Mouse (Mus musculus) neutrophil, adult 5-6 weeks (primary cell): ENCODE results near the gene Kcnc1. TPM values are rescaled to one million over a fixed set of nuclear protein-coding genes. Genes with fewer than 3 reads are reported as not detected.

Experiments used
- ATAC-seq: fragments of 151-379, 151-347 bp; 2 replicates; pipeline ENCODE4 v1.8.0; 2017; ENCODE audit warnings: mild to moderate bottlenecking, moderate TSS enrichment; ENCODE audit not compliant: insufficient number of reproducible peaks, poor library complexity, low FRiP score, severe bottlenecking; ENCODE audit errors: extremely low read depth
- total RNA-seq: library from RNA; stranded (forward); fragments of 200-1000 nt; gene quantifications from 2 replicates; pipeline ENCODE4 v1.2.3, GENCODE M21; 2017

Gene Kcnc1
- total RNA-seq, result 0.49 and 0.81 TPM in 2 replicates

DNA sequence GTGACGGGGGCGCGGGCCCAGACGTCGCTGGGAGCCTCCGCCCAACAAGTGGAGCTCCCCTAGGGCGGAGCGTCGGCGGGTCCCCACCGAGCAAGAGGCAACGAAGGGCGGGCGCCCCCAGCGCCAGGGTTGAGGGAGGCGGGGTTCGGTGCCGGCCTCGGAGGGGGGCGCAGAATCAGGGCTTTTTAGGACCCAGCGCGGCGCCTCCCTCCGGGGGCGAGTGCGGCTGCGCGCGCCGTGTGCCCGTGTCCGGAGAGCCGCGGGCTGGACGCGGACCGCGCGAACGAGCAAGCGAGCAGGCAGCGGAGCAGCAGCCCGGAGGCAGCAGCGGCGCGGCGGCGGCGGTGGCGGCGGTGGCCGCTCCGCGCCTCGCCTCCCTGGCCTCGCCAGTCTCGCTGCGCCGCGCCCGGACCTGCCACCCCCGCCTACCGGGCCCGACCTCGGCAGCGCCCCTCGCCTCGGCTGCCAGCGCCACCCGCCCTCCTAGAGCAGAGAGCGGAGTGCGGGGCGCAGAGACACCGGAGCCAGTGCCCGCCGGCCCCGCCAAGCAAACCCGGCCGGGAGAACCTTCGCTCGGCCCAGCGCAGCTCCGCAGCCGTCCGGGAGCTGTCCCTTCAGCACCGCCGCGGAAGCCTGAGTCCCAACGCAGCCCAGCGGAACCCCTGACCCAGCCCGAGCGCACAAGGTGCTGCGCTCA is at the start of gene Kcnc1:
TSS of gene Kcnc1 (plus strand) at position 267 of the 697 bp plus-strand sequence.
- no peak for ATAC-seq

DNA sequence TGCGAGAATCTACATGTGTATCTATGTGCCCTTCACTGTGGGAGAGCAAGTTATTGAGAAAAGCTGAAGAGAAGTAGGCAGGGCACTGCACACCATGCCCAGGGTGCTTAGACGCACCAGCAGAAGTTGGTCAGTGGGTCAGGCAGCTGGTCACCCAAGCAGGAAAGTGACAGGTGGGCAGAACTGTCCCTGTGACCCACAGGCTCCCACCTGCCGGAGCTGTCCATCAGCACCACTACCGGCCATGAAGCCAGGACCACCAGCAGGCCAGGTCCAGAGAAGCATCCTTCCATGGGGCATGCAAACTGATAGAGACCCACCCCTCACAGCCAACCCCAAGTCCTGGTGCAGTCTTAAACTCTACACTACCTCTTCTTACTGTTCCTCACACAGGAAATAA is 48.6 kb upstream of the Kcnc1 start:
- no peak for ATAC-seq

DNA sequence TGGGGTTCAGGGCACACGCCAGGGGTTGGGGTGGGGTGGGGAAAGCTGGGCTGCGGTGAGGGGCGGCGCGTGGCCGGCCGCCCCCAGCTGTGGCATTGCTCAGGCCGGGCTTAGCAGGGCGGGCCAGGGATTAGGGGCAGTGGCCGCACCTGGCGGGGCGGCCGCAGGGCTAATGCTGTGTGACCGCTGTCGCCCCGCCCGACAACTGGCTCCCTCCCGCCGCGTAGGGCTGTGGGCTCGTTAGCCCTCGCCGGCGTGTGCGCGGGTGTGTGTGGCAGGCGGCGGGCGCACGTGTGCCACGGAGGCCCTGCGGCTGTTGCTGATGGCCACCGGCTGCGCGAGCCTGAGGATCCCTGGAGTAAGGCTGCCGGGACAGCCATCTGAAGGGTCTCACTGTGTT is 47.5 kb upstream of the Kcnc1 start:
- ATAC-seq, result no peak

DNA sequence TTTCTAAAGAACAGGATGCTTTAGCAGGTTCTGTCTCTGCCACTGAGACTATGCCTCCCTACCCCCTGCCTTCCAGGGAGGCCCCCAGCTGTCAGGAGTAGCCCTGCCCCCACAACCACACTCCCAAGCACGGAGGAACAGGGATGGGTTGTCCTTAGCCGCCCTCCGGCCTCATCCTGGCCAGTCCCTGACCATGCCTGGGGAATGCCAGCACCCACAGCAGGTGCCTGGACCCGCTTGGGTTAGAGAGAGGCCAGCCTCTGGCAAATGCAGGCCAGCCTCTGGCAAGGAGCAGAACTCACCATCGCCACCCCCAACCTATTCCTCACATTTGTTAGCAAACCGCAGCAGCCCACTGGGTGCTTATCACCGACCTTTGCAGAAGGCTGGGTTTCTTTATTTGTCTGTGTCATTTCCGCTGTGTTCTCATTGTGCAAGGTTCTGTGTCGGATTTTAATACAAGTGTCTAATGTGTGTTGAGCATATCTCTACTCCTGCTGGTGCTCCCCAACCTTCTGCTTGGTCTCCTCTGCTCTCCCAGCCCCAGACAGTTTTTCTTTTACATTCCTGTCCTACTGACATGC is 46.1 kb upstream of the Kcnc1 start:
- ATAC-seq, result no peak

DNA sequence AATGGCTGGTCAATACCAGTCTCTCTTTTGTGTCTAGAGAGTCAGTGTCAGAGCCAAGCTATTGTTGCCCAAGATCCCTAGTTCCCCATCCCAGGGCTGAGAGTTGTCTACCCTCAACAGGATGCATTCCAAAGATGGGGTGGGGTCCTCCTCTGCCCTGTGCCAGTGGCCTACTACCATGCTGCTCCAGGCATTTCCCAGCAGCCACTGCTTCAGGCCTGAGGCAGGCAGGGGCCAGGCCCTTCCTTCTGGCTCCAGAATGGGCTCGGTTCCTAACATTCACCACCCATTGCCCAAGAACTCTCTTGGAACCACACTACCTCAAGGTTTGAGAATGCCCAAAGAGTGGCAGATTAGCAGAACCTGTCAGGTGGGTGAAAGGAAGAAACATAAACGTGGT is 43.5 kb upstream of the Kcnc1 start:
- ATAC-seq, result no peak

DNA sequence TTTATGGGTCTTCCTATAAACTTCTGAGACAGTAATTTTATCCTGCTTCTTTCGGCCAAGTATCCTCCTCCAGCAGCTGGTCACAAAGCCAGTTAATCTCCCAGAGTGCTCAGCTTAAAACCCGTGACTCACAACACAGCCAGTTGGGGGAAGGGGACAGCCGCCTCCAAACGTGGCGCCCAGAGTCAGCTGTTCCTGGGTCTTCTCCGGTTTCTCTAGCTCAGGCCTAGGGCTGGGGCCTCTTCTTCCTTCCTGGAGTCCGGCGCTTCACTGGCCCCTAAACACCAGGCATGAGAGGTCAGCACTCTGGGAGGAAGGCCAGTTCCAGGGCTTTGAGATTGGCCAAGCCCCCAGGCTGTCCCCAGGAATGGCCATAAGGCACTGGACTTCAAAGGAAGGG is 43.1 kb upstream of the Kcnc1 start:
- no peak for ATAC-seq

DNA sequence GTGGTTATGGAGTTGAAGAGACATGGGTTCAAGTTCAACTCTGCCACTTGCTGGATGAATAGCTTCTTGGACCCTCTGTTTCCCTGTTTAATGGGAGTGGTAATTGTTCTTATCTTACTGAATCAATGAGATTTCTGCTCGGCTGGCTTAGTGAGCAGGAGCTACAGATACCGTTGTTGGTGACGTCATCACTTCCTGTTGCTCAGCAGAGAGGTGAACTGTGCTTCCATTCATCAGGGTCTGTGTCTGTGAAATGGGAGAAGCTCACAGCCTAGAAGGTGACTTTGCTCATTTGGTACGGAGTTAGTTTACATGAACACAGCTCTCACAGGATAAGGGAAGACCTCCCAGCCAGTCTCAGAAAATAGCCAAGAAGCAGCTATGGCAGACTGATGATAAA is 42.4 kb upstream of the Kcnc1 start:
- no peak for ATAC-seq

DNA sequence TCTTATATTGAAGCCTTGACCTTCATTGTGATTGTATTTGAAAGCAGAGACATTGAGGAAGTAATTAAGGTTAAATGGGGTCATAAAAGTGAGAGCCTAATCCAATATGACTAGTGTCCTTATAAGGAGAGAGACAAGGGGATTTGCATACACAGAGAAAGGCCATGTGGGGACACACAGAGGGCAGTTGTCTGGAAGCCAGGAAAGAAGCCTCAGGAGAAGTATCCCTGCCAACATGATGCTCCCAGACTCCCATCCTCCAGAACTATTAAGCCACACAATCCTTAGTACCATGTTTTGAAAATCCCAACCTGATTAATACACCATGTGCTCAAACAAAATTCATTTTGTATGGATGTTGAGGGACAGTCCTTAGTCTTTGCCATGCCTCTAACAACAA is 34.5 kb upstream of the Kcnc1 start:
- no peak for ATAC-seq

DNA sequence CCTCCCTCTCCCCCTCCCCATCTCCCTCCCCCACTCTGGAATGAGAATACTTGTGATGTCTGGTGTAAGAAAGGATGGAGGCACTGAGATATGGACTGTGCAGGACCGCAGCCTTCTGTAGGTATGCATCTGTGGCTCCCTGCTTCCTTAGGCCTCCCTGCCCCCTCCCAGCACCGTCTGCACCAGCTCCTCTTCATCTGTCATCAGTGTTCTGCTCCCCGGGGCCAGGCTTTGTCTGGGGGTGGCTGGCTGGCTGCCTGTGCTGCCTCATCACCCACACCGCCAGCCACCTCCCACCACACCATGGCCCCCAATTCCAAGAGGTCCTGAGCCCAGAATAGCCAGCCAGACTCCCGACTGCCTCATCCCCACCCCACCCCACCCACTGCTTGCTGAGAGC is 32.1 kb upstream of the Kcnc1 start:
- ATAC-seq, result no peak

DNA sequence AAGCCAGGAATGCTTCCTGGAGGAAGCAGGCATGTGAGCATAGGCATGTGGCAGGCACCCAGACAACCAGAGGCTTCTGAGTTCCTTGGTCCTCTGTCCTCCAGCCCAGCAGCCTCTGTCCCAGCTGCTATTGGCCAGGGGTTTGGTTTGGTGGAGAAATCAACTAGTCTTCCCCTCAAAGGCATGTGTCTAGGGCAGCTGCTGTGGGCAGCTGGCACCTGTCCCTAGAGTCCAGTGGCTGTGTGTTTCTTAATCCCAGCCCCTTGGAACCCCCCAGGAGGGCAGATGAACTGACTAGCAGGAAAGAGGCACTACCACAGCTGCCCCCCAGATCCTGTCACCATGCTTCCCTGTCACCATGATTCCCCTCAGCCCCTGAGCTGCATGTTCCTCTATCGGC is 30.5 kb upstream of the Kcnc1 start:
- ATAC-seq, result no peak

DNA sequence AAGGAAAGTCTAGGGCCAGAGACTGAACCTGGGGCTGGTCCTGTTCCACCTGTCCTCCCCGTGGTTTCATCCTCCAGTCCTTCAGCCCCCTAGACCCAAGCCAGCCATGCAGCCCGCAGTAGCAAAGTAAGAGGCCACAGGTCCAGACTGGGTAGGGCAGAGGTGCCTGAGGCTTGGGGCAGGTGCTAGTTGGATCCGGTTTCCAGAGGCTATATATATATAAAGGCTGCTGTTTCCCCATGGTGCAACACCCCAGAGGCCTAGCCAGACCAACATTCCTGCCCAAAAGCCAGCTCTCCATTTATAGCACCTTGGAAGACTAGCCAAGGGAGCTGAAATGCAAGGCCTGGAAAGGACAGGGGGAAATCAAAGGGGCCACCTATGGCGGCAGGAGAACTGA is 25.2 kb upstream of the Kcnc1 start:
- ATAC-seq, result no peak

DNA sequence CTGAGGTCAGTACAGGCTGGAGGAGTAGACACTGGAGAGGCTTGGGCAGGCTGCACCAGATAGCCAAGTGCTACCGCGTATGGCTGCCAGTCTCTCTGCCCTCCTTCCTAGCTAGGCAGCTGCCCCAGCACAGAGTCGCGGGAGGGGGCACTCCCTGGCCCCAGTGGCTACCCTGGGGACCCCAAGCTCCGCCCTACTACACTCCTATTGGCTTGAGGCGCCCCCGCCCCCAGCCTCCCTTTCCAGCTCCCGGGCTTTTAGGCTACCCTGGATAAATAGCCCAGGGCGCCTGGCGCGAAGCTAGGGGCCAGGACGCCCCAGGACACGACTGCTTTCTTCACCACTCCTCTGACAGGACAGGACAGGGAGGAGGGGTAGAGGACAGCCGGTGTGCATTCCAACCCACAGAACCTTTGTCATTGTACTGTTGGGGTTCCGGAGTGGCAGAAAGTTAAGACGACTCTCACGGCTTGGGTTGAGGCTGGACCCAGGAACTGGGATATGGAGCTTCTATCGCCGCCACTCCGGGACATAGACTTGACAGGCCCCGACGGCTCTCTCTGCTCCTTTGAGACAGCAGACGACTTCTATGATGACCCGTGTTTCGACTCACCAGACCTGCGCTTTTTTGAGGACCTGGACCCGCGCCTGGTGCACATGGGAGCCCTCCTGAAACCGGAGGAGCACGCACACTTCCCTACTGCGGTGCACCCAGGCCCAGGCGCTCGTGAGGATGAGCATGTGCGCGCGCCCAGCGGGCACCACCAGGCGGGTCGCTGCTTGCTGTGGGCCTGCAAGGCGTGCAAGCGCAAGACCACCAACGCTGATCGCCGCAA is 19.9 kb upstream of the Kcnc1 start, which contains the start of gene Myod1:
TSS of gene Myod1 (plus strand) at position 303 of the 836 bp plus-strand sequence.
- no peak for ATAC-seq

DNA sequence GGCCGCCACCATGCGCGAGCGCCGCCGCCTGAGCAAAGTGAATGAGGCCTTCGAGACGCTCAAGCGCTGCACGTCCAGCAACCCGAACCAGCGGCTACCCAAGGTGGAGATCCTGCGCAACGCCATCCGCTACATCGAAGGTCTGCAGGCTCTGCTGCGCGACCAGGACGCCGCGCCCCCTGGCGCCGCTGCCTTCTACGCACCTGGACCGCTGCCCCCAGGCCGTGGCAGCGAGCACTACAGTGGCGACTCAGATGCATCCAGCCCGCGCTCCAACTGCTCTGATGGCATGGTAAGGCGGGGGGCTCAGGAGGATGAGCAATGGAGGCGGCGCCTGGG is 19.3 kb upstream of the Kcnc1 start:
- no peak for ATAC-seq

DNA sequence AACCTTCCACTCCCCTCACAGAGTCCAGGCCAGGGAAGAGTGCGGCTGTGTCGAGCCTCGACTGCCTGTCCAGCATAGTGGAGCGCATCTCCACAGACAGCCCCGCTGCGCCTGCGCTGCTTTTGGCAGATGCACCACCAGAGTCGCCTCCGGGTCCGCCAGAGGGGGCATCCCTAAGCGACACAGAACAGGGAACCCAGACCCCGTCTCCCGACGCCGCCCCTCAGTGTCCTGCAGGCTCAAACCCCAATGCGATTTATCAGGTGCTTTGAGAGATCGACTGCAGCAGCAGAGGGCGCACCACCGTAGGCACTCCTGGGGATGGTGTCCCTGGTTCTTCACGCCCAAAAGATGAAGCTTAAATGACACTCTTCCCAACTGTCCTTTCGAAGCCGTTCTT is 18.2 kb upstream of the Kcnc1 start:
- peak; percentile 29; the same call in 1 of the 2 replicates for ATAC-seq

DNA sequence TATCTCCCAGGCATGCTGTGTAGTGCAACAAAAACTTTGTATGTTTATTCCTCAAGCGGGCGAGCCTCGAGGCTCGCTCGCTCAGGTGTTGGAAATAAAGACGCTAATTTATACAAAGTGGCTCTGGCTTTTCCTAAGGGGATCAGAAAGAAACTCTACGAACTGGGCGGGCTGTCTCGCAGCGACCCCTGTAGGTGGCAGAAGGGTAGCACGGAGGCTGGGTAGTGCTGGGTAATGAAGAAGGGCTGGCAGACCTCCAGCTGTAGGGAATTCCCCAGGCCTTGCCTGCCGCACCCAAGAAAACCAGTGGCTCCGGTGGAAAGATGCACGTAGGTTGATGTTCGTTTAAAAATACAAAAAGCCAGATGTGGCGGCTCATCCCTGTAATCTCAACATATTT is 17.3 kb upstream of the Kcnc1 start:
- peak; percentile 53 for ATAC-seq

DNA sequence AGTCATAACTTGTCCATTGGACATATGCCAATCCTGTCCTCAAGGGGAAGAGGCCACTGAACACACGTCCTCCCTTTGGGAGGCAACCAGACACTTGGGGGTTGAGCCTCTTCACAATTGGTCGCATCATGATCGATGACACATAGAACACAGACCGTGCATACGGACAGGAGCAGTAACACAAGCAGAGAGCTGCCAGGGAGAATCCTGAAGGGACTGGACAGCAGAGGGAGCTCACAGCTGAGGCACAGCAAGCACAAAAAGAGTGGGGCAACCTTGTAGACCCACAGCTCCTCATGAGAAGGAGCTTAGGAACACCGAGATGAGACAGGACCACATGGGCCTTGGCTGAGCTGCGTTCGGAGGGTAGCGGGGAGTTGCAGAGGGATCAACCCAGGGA is 15.7 kb upstream of the Kcnc1 start:
- no peak for ATAC-seq

DNA sequence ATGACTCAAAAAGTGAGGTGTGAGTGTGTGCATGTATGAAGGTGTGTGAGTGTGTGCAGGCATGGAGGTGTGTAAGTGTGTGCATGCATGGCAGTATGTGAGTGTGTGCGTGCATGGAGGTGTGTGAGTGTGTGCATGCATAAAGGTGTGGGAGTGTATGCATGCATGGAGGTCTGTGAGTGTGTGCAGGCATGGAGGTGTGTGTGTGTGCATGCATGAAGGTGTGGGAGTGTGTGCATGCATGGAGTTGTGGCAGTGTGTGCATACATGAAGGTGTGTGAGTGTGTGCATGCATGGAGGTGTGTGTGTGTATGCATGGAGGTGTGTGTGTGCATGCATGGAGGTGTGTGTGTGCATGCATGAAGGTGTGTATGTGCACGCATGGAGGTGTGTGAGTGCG is 8.9 kb upstream of the Kcnc1 start:
- no peak for ATAC-seq

DNA sequence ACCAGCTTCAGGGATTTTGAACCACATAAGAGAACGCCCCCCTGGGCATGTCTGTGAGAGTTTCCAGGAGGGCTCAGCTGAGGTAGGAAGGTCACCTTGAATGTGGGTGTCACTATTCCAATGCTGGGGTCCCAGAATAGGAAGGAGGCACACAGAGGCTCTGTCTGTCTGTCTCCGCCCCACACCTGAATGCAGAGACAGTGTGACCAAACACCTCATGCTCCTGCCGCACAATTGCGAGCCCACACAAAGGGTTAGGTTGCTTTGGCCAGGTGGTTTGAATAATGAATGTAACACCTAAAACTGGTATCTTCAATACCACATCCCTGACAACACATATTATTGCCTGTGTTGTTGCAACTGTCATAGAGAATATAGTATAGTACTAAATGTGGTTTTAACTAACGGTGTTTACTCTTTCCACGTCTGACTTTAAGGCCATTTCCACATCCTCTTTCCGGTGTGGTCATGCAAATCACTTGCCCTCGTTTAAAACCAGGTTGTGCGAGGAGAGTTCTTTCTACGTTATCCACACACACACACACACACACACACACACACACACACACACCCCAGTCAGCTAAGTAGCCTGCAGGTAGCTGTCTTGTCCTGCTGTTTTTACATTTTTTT is 6.7 kb upstream of the Kcnc1 start:
- ATAC-seq, result peak; percentile 63

DNA sequence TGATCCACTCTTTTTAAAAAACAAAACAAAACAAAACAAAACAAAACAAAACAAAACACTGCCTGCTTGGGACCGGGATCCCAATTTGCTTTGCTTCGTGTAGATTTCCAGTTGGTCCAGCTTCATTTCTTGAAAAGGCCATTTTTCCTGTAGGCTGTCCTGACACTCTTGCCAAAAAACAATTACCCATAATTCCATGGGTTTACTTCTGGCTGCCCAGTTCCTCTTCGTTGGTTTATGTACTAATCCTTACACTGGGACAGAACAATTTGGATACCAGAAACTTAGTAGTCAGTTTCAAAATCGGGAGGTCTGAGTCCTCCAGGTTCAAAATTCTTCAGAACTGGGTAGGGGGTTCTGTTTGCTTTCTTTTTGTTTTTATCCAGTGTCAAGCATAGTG is 6.1 kb upstream of the Kcnc1 start:
- no peak for ATAC-seq

DNA sequence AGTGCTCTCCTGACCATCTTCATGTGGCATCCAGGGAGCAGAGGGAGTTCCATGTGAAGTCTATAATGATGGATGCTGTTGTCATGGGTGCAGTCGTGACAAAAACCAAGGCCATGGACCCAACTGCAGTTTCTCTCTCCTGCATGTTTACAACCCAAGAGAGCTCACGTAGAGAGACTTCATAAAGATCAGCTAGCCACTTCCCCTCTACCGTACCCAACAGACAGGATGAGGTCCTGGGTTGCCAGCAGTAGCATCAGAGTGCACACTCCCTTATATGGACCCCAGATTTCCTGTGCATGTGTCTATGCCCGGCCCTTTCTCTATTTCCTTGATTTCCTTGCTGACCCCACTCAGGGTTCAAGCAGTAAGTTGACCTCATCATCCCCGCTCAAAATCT is 4.6 kb upstream of the Kcnc1 start:
- ATAC-seq, result peak; percentile 35; the same call in 1 of the 2 replicates
